Mouse (Mus musculus): ENCODE measurements around the gene Gm49393.

GRCm38 (mm10) chr13:60892301-60892700, 43.1 kb downstream of the Gm49393 start:
- TF ChIP-seq CTCF (IDR thresholded peaks at IDR 0.05; ENCODE audit: extremely low read depth, insufficient read depth, insufficient read length, insufficient replicate concordance) (no peak), POLR2A (IDR thresholded peaks at IDR 0.05; ENCODE audit: low read depth, low read length) (no peak)

Measured in spleen, adult 2 months (tissue).